Mouse (Mus musculus): ENCODE results near the gene Pdcd2l.

- TF ChIP-seq CTCF (IDR thresholded peaks at IDR 0.05; ENCODE audit: extremely low read depth, insufficient read depth, insufficient read length, insufficient replicate concordance): no peak
- TF ChIP-seq POLR2A (IDR thresholded peaks at IDR 0.05; ENCODE audit: low read depth, low read length): no peak
These were observed 37.3 kb downstream of the Pdcd2l start for GRCm38 (mm10) chr7:34159167-34159566.

All from spleen, adult 2 months (tissue).